Comparison of ENCODE assay signal across 8 mouse cellular contexts in genomic region chr4:130793180-130793501, GRCm38 (mm10). TPM values are rescaled to one million over a fixed set of nuclear protein-coding genes. Genes with fewer than 3 reads are reported as not detected.
DNase-seq lines count a peak whose midpoint lies in the region; ATAC-seq and TF ChIP-seq lines count a peak whose summit lies in the region.

No protein-coding gene starts in this region.

- H3K27ac ChIP-seq in neural tube, embryonic 11.5 days (ENCODE audit: low read depth, low read length): no peak overlapping the region
- no peak overlapping the region for H3K27ac ChIP-seq in liver, embryonic 11.5 days (ENCODE audit: low read depth, low read length)
- H3K27ac ChIP-seq in stomach, postnatal 0 days (replicated peaks): no peak overlapping the region

- H3K36me3 ChIP-seq in neural tube, embryonic 11.5 days (ENCODE audit: control insufficient read depth, insufficient read depth, low read length): no peaks in the 10 kb centered on the region
- H3K36me3 ChIP-seq in liver, embryonic 11.5 days (ENCODE audit: control insufficient read depth, insufficient read depth, low read length): no peaks in the 10 kb centered on the region
- no peaks in the 10 kb centered on the region for H3K36me3 ChIP-seq in stomach, postnatal 0 days (ENCODE audit: control insufficient read depth, insufficient read depth, low read length)

- ATAC-seq in neural tube, embryonic 11.5 days (ENCODE audit: insufficient read depth, low FRiP score, low TSS enrichment): peak; percentile 36; the same call in 1 of the 2 replicates
- 0 out of 2 replicates have a peak, but pooled peaks have one; percentile 21 for ATAC-seq in liver, embryonic 11.5 days (replicated peaks; ENCODE audit: low FRiP score)
- ATAC-seq in stomach, postnatal 0 days (ENCODE audit: low FRiP score, low TSS enrichment): no peak; the same call in 1 of the 2 replicates

- peak overlapping the region; percentile 83 for H3K4me3 ChIP-seq in neural tube, embryonic 11.5 days (ENCODE audit: low read depth, low read length)
- H3K4me3 ChIP-seq in liver, embryonic 11.5 days (ENCODE audit: low read depth, low read length): peak overlapping the region; percentile 65
- peak overlapping the region; percentile 80 for H3K4me3 ChIP-seq in stomach, postnatal 0 days (ENCODE audit: low read depth, low read length)

- H3K27me3 ChIP-seq in neural tube, embryonic 11.5 days (ENCODE audit: control insufficient read depth, insufficient read depth, low read length): 0 out of 2 replicates have a peak, but pooled peaks cover 5% of the 10 kb centered on the region
- peaks cover 41% of the 10 kb centered on the region for H3K27me3 ChIP-seq in liver, embryonic 11.5 days (replicated peaks; ENCODE audit: control insufficient read depth, insufficient read depth, low read length)
- H3K27me3 ChIP-seq in stomach, postnatal 0 days (ENCODE audit: control insufficient read depth, insufficient read depth, low read length): no peaks in the 10 kb centered on the region

- TF ChIP-seq CTCF in stomach, postnatal 0 days (IDR thresholded peaks at IDR 0.05; ENCODE audit: low read depth): no peak

- H3K9ac ChIP-seq in neural tube, embryonic 11.5 days (ENCODE audit: low read length): peak overlapping the region; percentile 96
- peak overlapping the region; percentile 70; the same call in 1 of the 2 replicates for H3K9ac ChIP-seq in liver, embryonic 11.5 days (ENCODE audit: low read depth, low read length)
- peak overlapping the region; percentile 89 for H3K9ac ChIP-seq in stomach, postnatal 0 days (ENCODE audit: low read length)

- peak overlapping the region; percentile 98 for H3K4me2 ChIP-seq in neural tube, embryonic 11.5 days (ENCODE audit: low read depth)
- peak overlapping the region; percentile 88 for H3K4me2 ChIP-seq in liver, embryonic 11.5 days
- peak overlapping the region; percentile 97 for H3K4me2 ChIP-seq in stomach, postnatal 0 days (replicated peaks; ENCODE audit: low read depth)

- H3K4me1 ChIP-seq in neural tube, embryonic 11.5 days (ENCODE audit: control insufficient read depth, insufficient read depth, low read length): peaks cover 14% of the 10 kb centered on the region
- H3K4me1 ChIP-seq in liver, embryonic 11.5 days (replicated peaks; ENCODE audit: control insufficient read depth, insufficient read depth, low read length): peaks cover 10% of the 10 kb centered on the region; the same call in 1 of the 2 replicates
- H3K4me1 ChIP-seq in stomach, postnatal 0 days (replicated peaks; ENCODE audit: control insufficient read depth, insufficient read depth): no peaks in the 10 kb centered on the region; the same call in 1 of the 2 replicates

- peak; percentile 36 for DNase-seq in adrenal gland, adult 8-10 months
- DNase-seq in adrenal gland, adult 2 months: no peak
- DNase-seq in neural tube, embryonic 11.5 days (ENCODE audit: low spot score): no peak
- no peak for DNase-seq in neural tube, embryonic 10.5 days (ENCODE audit: extremely low spot score, low spot score)
- no peak for DNase-seq in liver, embryonic 11.5 days (ENCODE audit: low spot score)
- DNase-seq in stomach, postnatal 0 days (ENCODE audit: low spot score): no peak
- DNase-seq in cerebellum, postnatal 36 days: no peak
- DNase-seq in thymus, postnatal 0 days (ENCODE audit: low spot score): no peak

- TF ChIP-seq EP300 in stomach, postnatal 0 days (optimal IDR thresholded peaks at IDR 0.05): no peak

- 54% methylated on average over 7 of the region's 7 CpGs for WGBS in neural tube, embryonic 11.5 days
- WGBS in liver, embryonic 11.5 days: 42% methylated on average over 7 of the region's 7 CpGs
- WGBS in stomach, postnatal 0 days: 35% methylated on average over 7 of the region's 7 CpGs

- H3K9me3 ChIP-seq in neural tube, embryonic 11.5 days (ENCODE audit: control insufficient read depth, low read length): no peaks in the 10 kb centered on the region
- no peaks in the 10 kb centered on the region for H3K9me3 ChIP-seq in liver, embryonic 11.5 days (ENCODE audit: control insufficient read depth, low read length)
- no peaks in the 10 kb centered on the region for H3K9me3 ChIP-seq in stomach, postnatal 0 days (ENCODE audit: control insufficient read depth, low read length)

RNA-seq across cellular contexts. Expression of gene Sdc3, which starts 0.8 kb away (rescaled TPM):
- 100 to 1,000 TPM; 332 to 626 (median 448) TPM for total RNA-seq in adrenal gland, adult 8-10 months (2022)
- total RNA-seq in adrenal gland, adult 2 months (2021): 100 to 1,000 TPM; 324 to 579 TPM
- 702 and 1,082 TPM in 2 replicates for polyA plus RNA-seq in adrenal gland, adult 2 months (2012; rRNA removed)
- 22.3 and 23.2 TPM in 2 replicates for polyA plus RNA-seq in neural tube, embryonic 11.5 days (2014; fragmentation: Nextera tagmentation; extraction: Ambion mirVana)
- 11.4 and 12.1 TPM in 2 replicates for polyA plus RNA-seq in liver, embryonic 11.5 days (2014; fragmentation: Nextera tagmentation; extraction: Ambion mirVana)
- polyA plus RNA-seq in stomach, postnatal 0 days (2015; fragmentation: Nextera tagmentation; extraction: Ambion mirVana): 11.0 and 12.8 TPM in 2 replicates
- 4.8 and 5.1 TPM in 2 replicates for polyA plus RNA-seq in thymus, postnatal 0 days (2015; fragmentation: Nextera tagmentation; extraction: Ambion mirVana)

Comparison
In these comparisons a context has a peak if more than half of its experiments do, and no peak if none do; other contexts are left out.
1. RNA of gene Sdc3, which starts 0.8 kb away (polyA plus RNA-seq): 702 to 1,082 TPM in adrenal gland, adult 2 months; 22.3 to 23.2 TPM in neural tube, embryonic 11.5 days, 11.4 to 12.1 TPM in liver, embryonic 11.5 days, 11.0 to 12.8 TPM in stomach, postnatal 0 days and 4.8 to 5.1 TPM in thymus, postnatal 0 days; every median in the first group is over 10 times any median in the second.
2. Peak in every context shown above with its lines, with median percentiles within 50 percentile points of each other: H3K4me2 ChIP-seq, H3K4me3 ChIP-seq and H3K9ac ChIP-seq.